Mouse (Mus musculus) myocyte (in vitro differentiated cells): ENCODE measurements around the gene Tmem127. TPM values are rescaled to one million over a fixed set of nuclear protein-coding genes. Genes with fewer than 3 reads are reported as not detected.
"Not testable (repeated sequence)": the region's sequence is repeated elsewhere in the genome, so short reads cannot be mapped to it uniquely, and the experiment has no call there.

Source experiments
- H3K27me3 ChIP-seq: one replicate; pipeline ENCODE4 v1.6.1; 2011; ENCODE audit not compliant: control insufficient read depth, insufficient read depth, insufficient read length
- H3K36me3 ChIP-seq: one replicate; pipeline ENCODE4 v1.6.1; 2011; ENCODE audit not compliant: control insufficient read depth, insufficient read depth
- H3K4me2 ChIP-seq: one replicate; pipeline ENCODE4 v1.6.1; 2011; ENCODE audit warnings: low read depth, control low read depth
- H3K4me3 ChIP-seq: one replicate; pipeline ENCODE4 v1.5.1; 2011; ENCODE audit warnings: mild to moderate bottlenecking, control low read depth, moderate library complexity
- H3K79me2 ChIP-seq: one replicate; pipeline ENCODE4 v1.6.1; 2011; ENCODE audit not compliant: control insufficient read depth, insufficient read depth
- H3ac ChIP-seq: one replicate; pipeline ENCODE4 v1.6.1; 2011; ENCODE audit not compliant: control insufficient read depth, insufficient read length
- CEBPB ChIP-seq: IDR thresholded peaks from 2 replicates; pipeline ENCODE4 v1.6.1; 2011; ENCODE audit warnings: mild to moderate bottlenecking, moderate library complexity; ENCODE audit not compliant: poor library complexity, insufficient read depth, severe bottlenecking
- E2F4 ChIP-seq: IDR thresholded peaks from one replicate; pipeline ENCODE4 v1.6.1; 2011; ENCODE audit warnings: mild to moderate bottlenecking, control low read depth, moderate library complexity; ENCODE audit not compliant: insufficient read depth
- MAX ChIP-seq: IDR thresholded peaks from one replicate; pipeline ENCODE4 v1.6.1; 2011; ENCODE audit warnings: low read depth, mild to moderate bottlenecking, control low read depth
- MYOD1 ChIP-seq, 3 experiments: IDR thresholded peaks; one replicate each; pipeline ENCODE4 v1.6.1; 2011; ENCODE audit warnings: control low read depth in 2 of 3, low read depth in 2 of 3, mild to moderate bottlenecking in 2 of 3, moderate library complexity in 1 of 3; ENCODE audit not compliant: insufficient read length in 2 of 3, control insufficient read depth in 1 of 3
- MYOG ChIP-seq, 3 experiments: IDR thresholded peaks; one replicate each; pipeline ENCODE4 v1.6.1; 2011; ENCODE audit warnings: control low read depth in 2 of 3, low read depth in 2 of 3, mild to moderate bottlenecking in 2 of 3; ENCODE audit not compliant: insufficient read length in 2 of 3, control insufficient read depth in 1 of 3, insufficient read depth in 1 of 3
- POLR2A ChIP-seq: IDR thresholded peaks from one replicate; pipeline ENCODE4 v1.6.1; 2011; ENCODE audit warnings: low read depth, mild to moderate bottlenecking, control low read depth, moderate library complexity; ENCODE audit not compliant: insufficient read length
- POLR2AphosphoS2 ChIP-seq: IDR thresholded peaks from one replicate; pipeline ENCODE4 v1.6.1; 2011; ENCODE audit warnings: low read depth, control low read depth; ENCODE audit not compliant: insufficient read length
- REST ChIP-seq: IDR thresholded peaks from one replicate; pipeline ENCODE4 v1.6.1; 2011; ENCODE audit warnings: mild to moderate bottlenecking, control low read depth, moderate library complexity; ENCODE audit not compliant: insufficient read depth, insufficient read length
- SRF ChIP-seq: IDR thresholded peaks from one replicate; pipeline ENCODE4 v1.6.1; 2011; ENCODE audit warnings: low read depth; ENCODE audit not compliant: control insufficient read depth, insufficient read length
- TCF12 ChIP-seq: IDR thresholded peaks from one replicate; pipeline ENCODE4 v1.6.1; 2011; ENCODE audit warnings: mild to moderate bottlenecking, control low read depth; ENCODE audit not compliant: poor library complexity, insufficient read depth, severe bottlenecking
- TCF3 ChIP-seq: IDR thresholded peaks from one replicate; pipeline ENCODE4 v1.6.1; 2011; ENCODE audit warnings: low read depth, control low read depth; ENCODE audit not compliant: insufficient read length
- USF1 ChIP-seq: IDR thresholded peaks from one replicate; pipeline ENCODE4 v1.6.1; 2011; ENCODE audit warnings: low read depth, mild to moderate bottlenecking, control low read depth, moderate library complexity
- polyA plus RNA-seq: library from polyadenylated mRNA; unstranded; fragments of >200 nt; fragmentation: generic; extraction: Trizol; gene quantifications from one replicate; pipeline ENCODE4 v1.2.1, GENCODE M21; 2012; ENCODE audit warnings: missing spikeins

Gene Tmem127
- 23.0 TPM for polyA plus RNA-seq

DNA sequence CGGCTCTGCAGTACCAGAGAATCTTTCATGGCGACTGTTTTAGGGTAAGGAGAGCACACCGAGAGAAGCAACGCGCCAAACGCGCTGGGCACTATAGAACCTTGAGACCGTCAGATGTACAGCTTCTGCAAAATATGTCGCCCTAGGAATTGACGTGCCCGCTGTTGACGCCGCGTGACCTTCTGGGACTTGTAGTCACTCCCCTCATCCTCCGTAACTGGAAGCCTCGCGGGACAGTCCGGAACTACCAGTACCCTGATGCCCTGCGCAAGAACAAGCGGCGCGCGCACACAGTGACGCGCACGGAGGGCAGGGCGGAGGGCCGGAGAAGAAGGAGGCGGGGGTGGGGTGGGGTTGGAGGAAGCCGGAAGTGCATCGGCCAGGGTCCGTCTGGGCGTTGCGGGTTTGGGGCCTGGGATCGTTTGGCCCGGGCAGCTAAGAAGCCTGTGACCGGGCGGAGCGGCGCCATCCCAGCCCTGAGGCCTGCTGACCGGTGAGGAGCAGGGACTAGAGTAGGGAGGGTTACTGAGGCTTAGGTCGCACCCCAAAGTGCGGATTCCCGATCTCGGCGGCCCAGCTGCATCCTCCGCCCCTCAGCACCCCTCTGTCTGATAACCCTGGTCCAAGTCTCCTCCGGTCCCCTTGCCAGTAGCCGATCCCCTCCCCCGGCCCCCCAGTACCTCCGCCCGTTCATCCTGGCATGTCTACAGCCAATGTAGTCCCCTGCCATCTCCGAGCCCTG, at the start of gene Tmem127, which contains the start of gene Ciao1:
Gene Tmem127, plus strand, starts transcription at position 317 of the 742 bp plus-strand sequence.
Gene Ciao1, minus strand, starts transcription at position 225 of the 742 bp plus-strand sequence.
- TF ChIP-seq MAX = no peak
- peak; percentile 71 for TF ChIP-seq SRF
- TF ChIP-seq TCF3 = no peak
- peak in 1 of 3 experiments; percentile 16 for TF ChIP-seq MYOG (IDR thresholded peaks at IDR 0.05; ENCODE audit: control insufficient read depth in 1 of 3, insufficient read depth in 1 of 3, insufficient read length in 2 of 3, low read depth in 2 of 3)
- no peak for TF ChIP-seq REST
- no peak for TF ChIP-seq TCF12
- TF ChIP-seq CEBPB = no peak
- peak in 1 of 3 experiments; percentile 6 for TF ChIP-seq MYOD1 (IDR thresholded peaks at IDR 0.05; ENCODE audit: control insufficient read depth in 1 of 3, insufficient read length in 2 of 3, low read depth in 2 of 3)
- TF ChIP-seq USF1 = peak; percentile 75
- peak; percentile 85 for TF ChIP-seq POLR2AphosphoS2
- peak; percentile 50 for TF ChIP-seq E2F4
- peak; percentile 77 for TF ChIP-seq POLR2A
- peak within 1 kb of the TSS; percentile 97 for H3K4me2 ChIP-seq
- H3K27me3 ChIP-seq = no peaks in the 10 kb centered on the region
- peak within 1 kb of the TSS; percentile 48 for H3ac ChIP-seq
- peaks cover 23% of the 10 kb centered on the region for H3K79me2 ChIP-seq
- H3K36me3 ChIP-seq = peaks cover 6% of the 10 kb centered on the region
- H3K4me3 ChIP-seq = peak within 1 kb of the TSS; percentile 97

GRCm38 (mm10) chr2:127204932-127205331, 42.8 kb upstream of the Tmem127 start:
- Histone ChIP-seq H3ac (no peak overlapping the region), H3K36me3 (no peaks in the 10 kb centered on the region), H3K4me3 (no peak overlapping the region), H3K79me2 (peaks cover 12% of the 10 kb centered on the region), H3K27me3 (no peaks in the 10 kb centered on the region), H3K4me2 (no peak overlapping the region)
- TF ChIP-seq MAX (no peak), POLR2AphosphoS2 (no peak), USF1 (no peak), POLR2A (no peak), CEBPB (no peak), TCF3 (no peak), E2F4 (no peak), TCF12 (no peak), MYOG (IDR thresholded peaks at IDR 0.05; ENCODE audit: control insufficient read depth in 1 of 3, insufficient read depth in 1 of 3, insufficient read length in 2 of 3, low read depth in 2 of 3) (no peak)

DNA sequence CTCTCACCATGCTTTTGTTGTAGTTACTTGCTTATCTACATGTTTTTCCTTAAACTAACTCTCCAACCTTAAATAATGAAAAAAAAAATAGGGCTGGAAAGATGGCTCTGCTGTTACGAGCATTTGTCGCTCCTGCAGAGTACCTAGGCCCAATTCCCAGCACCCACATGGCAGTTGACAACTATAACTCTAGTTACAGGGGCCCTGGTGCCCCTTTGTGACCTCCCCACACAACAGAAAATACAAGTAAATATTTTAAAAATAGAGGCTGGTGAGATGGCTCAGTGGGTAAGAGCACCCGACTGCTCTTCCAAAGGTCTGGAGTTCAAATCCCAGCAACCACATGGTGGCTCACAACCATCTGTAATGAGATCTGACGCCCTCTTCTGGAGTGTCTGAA, 41.8 kb upstream of the Tmem127 start:
- H3K4me2 ChIP-seq = not testable (repeated sequence)

DNA sequence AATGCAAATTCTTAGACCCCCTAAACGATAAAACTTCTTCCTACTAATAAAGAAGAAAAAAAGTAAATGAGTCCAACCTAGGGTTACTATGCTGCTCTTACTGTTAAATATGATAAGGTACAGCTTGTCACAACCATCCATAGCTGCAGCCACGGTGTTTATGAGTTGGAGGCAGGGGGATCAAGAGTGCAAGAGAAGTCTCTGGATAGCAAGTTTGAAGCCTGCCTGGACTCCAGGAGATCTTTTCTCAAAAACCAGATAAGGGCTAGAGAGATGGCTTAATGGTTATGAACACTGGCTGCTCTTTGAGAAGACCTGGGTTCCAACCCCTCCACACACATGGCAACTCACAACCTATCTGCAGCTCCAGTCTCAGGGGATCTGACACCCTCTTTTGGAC, 40.8 kb upstream of the Tmem127 start:
- H3K4me2 ChIP-seq = peak overlapping the region; percentile 87

More for the DNA sequence above, 41.8 kb upstream of the Tmem127 start:
- not testable (repeated sequence) for H3K4me3 ChIP-seq, H3K36me3 ChIP-seq, H3K27me3 ChIP-seq, H3ac ChIP-seq
- H3K79me2 ChIP-seq = peaks cover 12% of the 10 kb centered on the region

More for the DNA sequence above, 40.8 kb upstream of the Tmem127 start:
- TF ChIP-seq USF1 (no peak), CEBPB (no peak), TCF3 (no peak), TCF12 (no peak), POLR2AphosphoS2 (no peak), MYOD1 (IDR thresholded peaks at IDR 0.05; ENCODE audit: control insufficient read depth in 1 of 3, insufficient read length in 2 of 3, low read depth in 2 of 3) (no peak), SRF (no peak), MAX (no peak), POLR2A (no peak), MYOG (IDR thresholded peaks at IDR 0.05; ENCODE audit: control insufficient read depth in 1 of 3, insufficient read depth in 1 of 3, insufficient read length in 2 of 3, low read depth in 2 of 3) (no peak), E2F4 (no peak), REST (no peak)
- Histone ChIP-seq H3ac (no peak overlapping the region), H3K4me3 (no peak overlapping the region), H3K27me3 (no peaks in the 10 kb centered on the region), H3K36me3 (peaks cover 17% of the 10 kb centered on the region), H3K79me2 (peaks cover 12% of the 10 kb centered on the region)
